Mouse (Mus musculus): ENCODE measurements at regions not wholly inside any gene's neighbourhood (a gene's known extent, or its start where the extent isn't known, plus 50 kb on each side); places are given as distances from the start of the nearest gene placed in this dataset.

GRCm38 (mm10) chr8:36036271-36036670, 270.7 kb downstream of the Gm19410 start:
- TF ChIP-seq CTCF (IDR thresholded peaks at IDR 0.05; ENCODE audit: extremely low read depth, insufficient read depth, insufficient read length, insufficient replicate concordance) (no peak), POLR2A (IDR thresholded peaks at IDR 0.05; ENCODE audit: low read depth, low read length) (no peak)

Measured in spleen, adult 2 months (tissue).